Mouse (Mus musculus) hematopoietic multipotent progenitor cell, adult 10-12 weeks (in vitro differentiated cells): ENCODE results near the gene Gm10439. TPM values are rescaled to one million over a fixed set of nuclear protein-coding genes. Genes with fewer than 3 reads are reported as not detected.

Source experiments
- polyA plus RNA-seq: library from polyadenylated mRNA; stranded (reverse); fragments of >175 nt; gene quantifications from 2 replicates; pipeline ENCODE4 v1.2.3, GENCODE M21; 2012; ENCODE audit warnings: low replicate concordance

Gene Gm10439
- not detected in 2 replicates for polyA plus RNA-seq

DNA sequence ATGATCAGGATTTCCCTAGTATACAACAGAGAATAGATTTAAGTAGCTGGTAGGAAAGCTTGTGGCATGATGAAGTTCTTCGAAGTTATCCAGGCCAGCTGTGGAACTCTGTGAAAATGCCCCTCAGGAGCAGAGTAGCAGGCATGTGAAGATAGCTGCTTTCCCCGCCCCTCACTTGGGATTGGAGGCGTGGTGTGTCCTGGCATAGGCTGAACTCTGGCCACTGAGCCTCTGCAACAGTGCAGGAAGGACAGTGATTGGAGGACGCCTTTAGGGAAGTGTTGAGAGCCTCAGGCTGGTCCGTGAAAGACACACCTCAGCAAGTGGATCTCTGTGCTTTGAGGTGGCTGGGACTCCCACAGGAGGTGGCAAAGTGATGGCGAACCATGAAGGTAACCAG lies at the start of gene Gm10439:
TSS of gene Gm10439 (plus strand) at position 301 of the 400 bp plus-strand sequence.

Other genes starting within 250 kb of the Gm10439 start
- gene Gm15085, start 147.0 kb upstream of the Gm10439 start, polyA plus RNA-seq, result not detected in 2 replicates
- not detected in 2 replicates for gene Gm15097, start 189.9 kb downstream of the Gm10439 start, polyA plus RNA-seq